Mouse (Mus musculus) thymus, adult 2 months (tissue): ENCODE data around the gene Kcnc3.

Experiments used
- CTCF ChIP-seq: fragments of 200-500 bp; IDR thresholded peaks from 2 replicates; pipeline ENCODE4 v1.5.1; 2012; ENCODE audit warnings: mild to moderate bottlenecking, control low read depth, low read length, moderate library complexity, borderline replicate concordance; ENCODE audit not compliant: control insufficient read depth, poor library complexity, insufficient read depth; ENCODE audit errors: extremely low read depth
- POLR2A ChIP-seq: fragments of 200-500 bp; IDR thresholded peaks from 2 replicates; pipeline ENCODE4 v1.6.1; 2012; ENCODE audit warnings: mild to moderate bottlenecking, low read length, control low read depth, moderate library complexity; ENCODE audit not compliant: control insufficient read depth, poor library complexity, insufficient read depth; ENCODE audit errors: extremely low read depth

- TF ChIP-seq CTCF = no peak
- no peak for TF ChIP-seq POLR2A
Observed at GRCm38 (mm10) chr7:44584265-44584804, 6.1 kb upstream of the Kcnc3 start.
